Mouse (Mus musculus) kidney, postnatal 0 days (tissue): Measurements from ENCODE around the gene Chpf2. TPM values are rescaled to one million over a fixed set of nuclear protein-coding genes. Genes with fewer than 3 reads are reported as not detected.
A peak's percentile ranks its signal among the peaks of the same experiment; 100 is the strongest.

Experiments used
- ATAC-seq: fragments of 200-750 bp; cut with Nextera tagmentation; replicated peaks from 2 replicates; pipeline ENCODE4 v1.8.0; 2017; ENCODE audit warnings: low read depth, moderate number of reproducible peaks, moderate TSS enrichment, moderate library complexity; ENCODE audit not compliant: low FRiP score
- DNase-seq: peaks from one replicate; pipeline ENCODE4 v3.0.0-alpha.2; 2016; ENCODE audit warnings: low spot score
- H3K27ac ChIP-seq: fragments of 300-500 bp; sonication (generic); 2 replicates; pipeline ENCODE4 v1.5.1; 2014; ENCODE audit warnings: mild to moderate bottlenecking
- H3K27me3 ChIP-seq: fragments of 300-500 bp; sonication (generic); 2 replicates; pipeline ENCODE4 v1.6.1; 2014; ENCODE audit warnings: low read length, mixed read lengths; ENCODE audit not compliant: insufficient read depth
- H3K36me3 ChIP-seq: fragments of 300-500 bp; sonication (generic); 2 replicates; pipeline ENCODE4 v1.6.1; 2014; ENCODE audit warnings: low read length, mixed read lengths; ENCODE audit not compliant: insufficient read depth
- H3K4me1 ChIP-seq: fragments of 300-500 bp; sonication (generic); replicated peaks from 2 replicates; pipeline ENCODE4 v1.6.1; 2014; ENCODE audit warnings: antibody characterized with exemption, low read length, mixed read lengths; ENCODE audit not compliant: insufficient read depth
- H3K4me2 ChIP-seq: fragments of 300-500 bp; sonication (generic); 2 replicates; pipeline ENCODE4 v1.6.1; 2014; ENCODE audit warnings: mild to moderate bottlenecking, low read length, moderate library complexity, mixed read lengths
- H3K4me3 ChIP-seq: fragments of 300-500 bp; sonication (generic); replicated peaks from 2 replicates; pipeline ENCODE4 v1.5.1; 2014; ENCODE audit warnings: low read depth, low read length
- H3K9ac ChIP-seq: fragments of 300-500 bp; sonication (generic); 2 replicates; pipeline ENCODE4 v1.6.1; 2014; ENCODE audit warnings: low read depth, low read length
- H3K9me3 ChIP-seq: fragments of 300-500 bp; sonication (generic); replicated peaks from 2 replicates; pipeline ENCODE4 v1.6.1; 2016; ENCODE audit warnings: low read length, inconsistent platforms, mixed read lengths
- CTCF ChIP-seq: IDR thresholded peaks from 2 replicates; pipeline ENCODE4 v1.5.1; 2016; ENCODE audit warnings: antibody characterized with exemption, low read depth, mild to moderate bottlenecking, moderate library complexity
- WGBS: fragments of 180-500 bp; shearing (Covaris S2); extraction: QIAGEN DNeasy Blood & Tissue Kit; methylation state at CpG from one replicate; pipeline ENCODE4 v1.1.7; 2014; 5-methylcytosine and 5-hydroxymethylcytosine counted together
- polyA plus RNA-seq: library from polyadenylated mRNA; unstranded; fragments of >200 nt; fragmentation: Nextera tagmentation; extraction: Ambion mirVana; gene quantifications from 2 replicates; pipeline ENCODE4 v1.2.1, GENCODE M21; 2015

Gene Chpf2
- polyA plus RNA-seq, 1 experiment from 2014 or later = 26.0 TPM

DNA sequence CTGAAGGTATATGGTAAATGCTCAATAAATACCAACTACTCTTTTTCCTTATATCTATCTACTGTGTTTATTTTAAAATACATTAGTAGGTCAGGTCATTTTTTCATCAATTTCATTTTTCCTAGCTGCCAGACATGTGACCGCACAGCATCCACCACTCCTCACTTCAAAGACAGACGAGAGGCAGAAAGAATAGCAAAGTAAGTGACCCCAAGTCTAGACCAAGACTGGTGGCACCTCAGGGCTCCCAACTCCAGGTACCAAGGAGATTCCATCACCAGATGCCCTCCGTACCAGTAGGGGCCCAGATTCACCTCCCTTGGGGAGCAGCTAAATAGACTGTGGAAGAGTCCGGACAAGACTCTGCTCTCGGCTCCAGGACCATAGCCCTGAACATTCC, 7.8 kb downstream of the Chpf2 start:
- Histone ChIP-seq H3K4me2 (no peak overlapping the region), H3K27me3 (peaks cover 4% of the 10 kb centered on the region; the same call in 1 of the 2 replicates), H3K4me1 (peaks cover 16% of the 10 kb centered on the region), H3K27ac (no peak overlapping the region), H3K9ac (no peak overlapping the region), H3K4me3 (no peak overlapping the region), H3K9me3 (no peaks in the 10 kb centered on the region), H3K36me3 (peaks cover 25% of the 10 kb centered on the region)
- DNase-seq (no peak), ATAC-seq (no peak)
- no peak for TF ChIP-seq CTCF
- 94% methylated on average over 5 of the region's 5 CpGs for WGBS

DNA sequence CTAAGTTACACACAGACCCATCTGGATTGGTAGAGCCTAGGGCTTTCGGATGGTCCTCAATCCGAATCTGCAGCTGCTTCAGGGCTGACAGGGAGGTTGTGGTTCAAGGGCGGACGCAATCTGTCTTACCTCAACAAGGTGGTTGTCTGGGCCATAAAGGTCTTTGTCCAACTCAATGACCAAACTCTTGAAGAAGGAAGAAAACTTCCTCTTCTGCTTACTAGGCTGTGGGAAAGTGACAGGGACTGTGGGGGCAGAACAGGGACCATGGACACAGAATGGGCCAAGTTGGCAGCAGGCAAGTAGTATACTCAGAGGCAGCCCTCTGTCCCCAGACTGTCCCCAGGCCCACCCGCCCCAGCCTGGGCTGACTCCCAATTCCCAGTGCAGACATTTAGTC, 8.7 kb downstream of the Chpf2 start:
- Histone ChIP-seq H3K9ac (no peak overlapping the region), H3K27ac (no peak overlapping the region), H3K27me3 (peaks cover 4% of the 10 kb centered on the region; the same call in 1 of the 2 replicates), H3K4me2 (no peak overlapping the region), H3K4me3 (no peak overlapping the region), H3K9me3 (no peaks in the 10 kb centered on the region), H3K4me1 (peaks cover 16% of the 10 kb centered on the region), H3K36me3 (peaks cover 25% of the 10 kb centered on the region)
- DNase-seq (no peak), ATAC-seq (no peak)
- 89% methylated on average over 5 of the region's 5 CpGs for WGBS
- no peak for TF ChIP-seq CTCF

DNA sequence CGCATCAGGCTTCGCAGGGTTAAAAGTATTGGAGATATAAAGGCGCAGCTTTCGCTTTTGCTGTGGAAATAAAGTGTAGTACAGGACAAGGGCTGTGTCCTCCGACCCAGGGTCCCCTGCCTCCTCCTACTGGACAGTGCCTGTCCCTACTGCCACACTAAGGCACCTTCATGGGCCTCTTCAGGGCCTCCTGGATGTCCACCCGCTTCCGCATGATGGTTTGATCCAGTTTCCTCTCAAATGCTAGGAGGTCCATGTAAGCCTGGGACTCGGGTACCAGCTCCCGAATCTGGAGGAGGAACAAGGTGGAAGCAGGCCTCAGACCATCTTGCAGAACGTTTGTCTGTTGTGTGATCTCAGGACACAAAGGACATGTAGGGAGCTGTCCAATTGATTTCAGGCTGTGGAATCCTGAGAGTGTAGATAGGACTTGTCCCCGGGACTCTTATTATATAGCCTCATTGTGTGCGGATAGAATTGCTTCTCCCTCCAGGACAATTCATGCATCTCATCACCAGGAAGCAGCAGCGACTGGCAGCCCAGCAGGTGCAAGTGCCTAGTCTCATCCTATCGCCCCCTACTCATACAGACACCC, 9.3 kb downstream of the Chpf2 start:
- WGBS = 70% methylated on average over 14 of the region's 14 CpGs
- H3K4me1 ChIP-seq = peaks cover 18% of the 10 kb centered on the region
- no peak overlapping the region; the same call in 1 of the 2 replicates for H3K9ac ChIP-seq
- no peak for ATAC-seq
- H3K27me3 ChIP-seq = peaks cover 4% of the 10 kb centered on the region; the same call in 1 of the 2 replicates
- H3K4me2 ChIP-seq = no peak overlapping the region
- H3K27ac ChIP-seq = no peak overlapping the region
- peaks cover 25% of the 10 kb centered on the region for H3K36me3 ChIP-seq
- peak; percentile 5; the same call in 1 of the 2 replicates for TF ChIP-seq CTCF
- H3K9me3 ChIP-seq = no peaks in the 10 kb centered on the region
- DNase-seq = no peak
- H3K4me3 ChIP-seq = no peak overlapping the region

DNA sequence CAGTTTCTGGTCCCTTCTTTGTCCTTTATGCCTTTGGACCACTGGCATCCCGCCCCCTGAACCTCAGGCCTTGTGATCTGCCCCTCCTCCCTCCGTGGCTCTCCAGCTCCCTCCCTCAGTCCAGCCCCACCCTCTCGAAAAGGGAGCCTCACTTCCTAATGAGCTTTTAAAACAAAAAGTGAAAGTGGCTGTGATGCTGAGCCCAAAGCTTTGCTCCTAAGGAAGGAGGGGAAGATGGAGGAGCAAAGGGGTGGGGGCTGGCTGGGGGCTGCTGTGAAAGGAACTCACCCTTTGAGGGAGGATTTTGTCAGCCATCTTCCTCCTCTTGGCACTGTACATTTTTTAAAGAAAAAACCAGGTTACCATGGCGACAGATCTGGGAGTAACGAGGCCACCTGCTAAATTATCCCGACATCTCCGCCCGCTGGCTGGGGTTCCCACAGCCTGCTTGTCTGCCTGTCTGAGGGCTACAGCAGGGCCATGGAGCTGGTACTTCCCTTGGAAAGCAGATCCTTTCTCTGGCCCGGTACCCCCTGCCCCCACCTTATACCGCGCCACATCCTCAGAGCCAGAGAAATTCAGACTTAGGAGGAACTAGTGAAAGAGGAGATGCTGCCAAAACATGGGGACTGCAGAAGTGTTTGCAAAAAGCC, 10.1 kb downstream of the Chpf2 start:
- no peak overlapping the region; the same call in 1 of the 2 replicates for H3K9ac ChIP-seq
- peaks cover 26% of the 10 kb centered on the region for H3K4me1 ChIP-seq
- no peaks in the 10 kb centered on the region for H3K9me3 ChIP-seq
- H3K27me3 ChIP-seq = peaks cover 4% of the 10 kb centered on the region; the same call in 1 of the 2 replicates
- no peak overlapping the region for H3K4me2 ChIP-seq
- no peak overlapping the region for H3K27ac ChIP-seq
- no peak for DNase-seq
- H3K36me3 ChIP-seq = peaks cover 25% of the 10 kb centered on the region
- 20% methylated on average over 11 of the region's 11 CpGs for WGBS
- no peak overlapping the region for H3K4me3 ChIP-seq
- no peak for TF ChIP-seq CTCF
- no peak for ATAC-seq

DNA sequence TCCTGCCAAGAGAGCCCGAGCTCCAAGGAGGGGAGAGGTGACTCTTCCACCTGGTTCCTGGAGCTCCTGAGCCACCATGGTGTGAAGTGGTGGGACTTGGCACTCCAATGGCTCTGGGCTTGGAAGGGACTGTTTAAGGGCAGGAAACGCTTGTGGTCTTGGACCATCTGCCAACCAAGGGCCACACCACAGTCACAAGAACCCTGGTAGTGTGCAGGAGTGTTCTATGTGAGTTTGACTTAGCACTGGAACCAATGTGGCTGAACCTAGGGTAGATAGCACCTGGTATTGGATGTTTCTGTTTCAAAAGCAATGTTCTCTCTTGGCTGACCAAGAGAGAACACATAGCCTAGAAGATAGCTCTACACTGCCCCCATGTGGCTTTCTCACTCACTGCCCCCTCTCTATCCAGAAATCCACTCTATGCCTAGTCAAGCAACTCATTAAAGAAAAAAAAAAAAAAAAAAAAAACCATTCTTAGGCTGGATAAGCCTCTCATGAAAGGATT, 10.7 kb downstream of the Chpf2 start:
- Histone ChIP-seq H3K9ac (no peak overlapping the region), H3K27me3 (peaks cover 4% of the 10 kb centered on the region; the same call in 1 of the 2 replicates), H3K36me3 (peaks cover 25% of the 10 kb centered on the region), H3K4me3 (no peak overlapping the region), H3K27ac (no peak overlapping the region), H3K9me3 (no peaks in the 10 kb centered on the region), H3K4me2 (no peak overlapping the region), H3K4me1 (peaks cover 28% of the 10 kb centered on the region)
- peak; percentile 94 for DNase-seq
- WGBS = 51% methylated on average over 2 of the region's 2 CpGs
- ATAC-seq = no peak; the same call in 1 of the 2 replicates
- TF ChIP-seq CTCF = peak; percentile 80

DNA sequence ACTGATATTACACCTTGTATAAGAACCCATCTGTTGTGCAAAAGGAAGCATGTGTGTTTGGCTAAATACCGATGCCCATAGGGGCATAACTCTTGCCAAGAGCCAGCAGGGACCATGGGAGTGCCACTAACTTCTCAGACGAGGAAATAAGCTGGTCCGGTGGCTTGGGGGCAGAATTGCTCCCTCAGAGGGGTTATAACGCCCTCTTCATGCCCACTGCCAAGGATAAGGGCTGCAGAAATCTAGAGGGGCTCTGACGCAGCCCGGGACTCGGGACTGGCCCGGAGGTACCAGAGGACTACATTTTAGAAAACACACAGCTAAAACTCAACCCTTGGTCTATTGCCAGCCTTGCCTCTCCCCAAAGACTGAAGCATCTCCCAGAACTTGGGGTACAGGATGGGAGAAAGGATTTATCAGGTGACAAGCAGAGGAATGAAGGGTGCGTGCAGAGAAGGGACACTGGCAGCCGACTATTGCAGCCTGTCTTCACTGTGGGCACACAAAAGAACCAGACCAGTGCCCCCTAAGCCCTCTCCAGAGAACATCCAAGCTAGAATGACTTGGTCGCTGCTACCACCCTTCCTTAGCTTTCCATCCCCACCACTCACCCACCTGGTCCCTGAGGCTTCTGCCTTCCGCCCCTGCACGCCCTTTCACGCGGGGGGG, 11.5 kb downstream of the Chpf2 start:
- H3K36me3 ChIP-seq = peaks cover 21% of the 10 kb centered on the region

More for the DNA sequence above, 11.5 kb downstream of the Chpf2 start:
- Histone ChIP-seq H3K27ac (no peak overlapping the region), H3K4me2 (peak overlapping the region; percentile 97), H3K4me1 (peaks cover 30% of the 10 kb centered on the region), H3K27me3 (peaks cover 4% of the 10 kb centered on the region; the same call in 1 of the 2 replicates), H3K9me3 (no peaks in the 10 kb centered on the region), H3K9ac (peak overlapping the region; percentile 54), H3K4me3 (peak overlapping the region; percentile 43)
- ATAC-seq (no peak), DNase-seq (no peak)
- WGBS = 21% methylated on average over 15 of the region's 15 CpGs
- TF ChIP-seq CTCF = no peak; the same call in 1 of the 2 replicates
